Mouse (Mus musculus): ENCODE measurements around the gene Zfp398. TPM values are rescaled to one million over a fixed set of nuclear protein-coding genes. Genes with fewer than 3 reads are reported as not detected.
A peak's percentile ranks its signal among the peaks of the same experiment; 100 is the strongest.

The Zfp398 gene
- total and polyA plus RNA-seq, 3 experiments = 1.5 to 4.6 (median 2.2) TPM

GRCm38 (mm10) chr6:47920447-47921340, 85.2 kb downstream of the Zfp398 start, which contains the start of gene Zfp212 (continued):
- peak; percentile 52 for TF ChIP-seq ELF1 (IDR thresholded peaks at IDR 0.05; ENCODE audit: low read depth, low read length)
- TF ChIP-seq BHLHE40 (IDR thresholded peaks at IDR 0.05; ENCODE audit: low read depth, low read length) = no peak
- TF ChIP-seq MYC (IDR thresholded peaks at IDR 0.05; ENCODE audit: low read depth, low read length) = no peak
- no peak for TF ChIP-seq ZC3H11A (IDR thresholded peaks at IDR 0.05; ENCODE audit: low read depth, low read length)
- no peak for TF ChIP-seq ZKSCAN1 (IDR thresholded peaks at IDR 0.05; ENCODE audit: borderline replicate concordance, low read depth, low read length)
- peak; percentile 38; the same call in 1 of the 2 replicates for TF ChIP-seq GABPA (IDR thresholded peaks at IDR 0.05; ENCODE audit: insufficient replicate concordance, low read depth, low read length)
- TF ChIP-seq ETS1 (conservative IDR thresholded peaks at IDR 0.05; ENCODE audit: low read depth, low read length) = no peak
- TF ChIP-seq PAX5 (IDR thresholded peaks at IDR 0.05; ENCODE audit: low read length) = no peak
- TF ChIP-seq KAT2A (IDR thresholded peaks at IDR 0.05; ENCODE audit: insufficient replicate concordance, low read length) = peak; percentile 50; the same call in 1 of the 2 replicates
- TF ChIP-seq MAX (IDR thresholded peaks at IDR 0.05; ENCODE audit: low read length) = no peak
- no peak for TF ChIP-seq RCOR1 (conservative IDR thresholded peaks at IDR 0.05; ENCODE audit: low read depth, low read length)

Other genes starting within 250 kb of the Zfp398 start
- gene Ezh2, start 240.3 kb upstream of the Zfp398 start, total RNA-seq (2012; rRNA removed) = 66.3 and 90.4 TPM in 2 replicates
- gene Ezh2, start 240.3 kb upstream of the Zfp398 start, total RNA-seq (2014; rRNA removed) = 126 and 154 TPM in 2 replicates
- 124 and 127 TPM in 2 replicates for gene Ezh2, start 240.3 kb upstream of the Zfp398 start, polyA plus RNA-seq (2012; ENCODE audit: insufficient read length, low read depth)
- 186 and 259 TPM in 2 replicates for gene Pdia4, start 22.2 kb upstream of the Zfp398 start, total RNA-seq (2012; rRNA removed)
- gene Pdia4, start 22.2 kb upstream of the Zfp398 start, total RNA-seq (2014; rRNA removed) = 239 and 242 TPM in 2 replicates
- 204 and 205 TPM in 2 replicates for gene Pdia4, start 22.2 kb upstream of the Zfp398 start, polyA plus RNA-seq (2012; ENCODE audit: insufficient read length, low read depth)
- gene Zfp786, start 4.8 kb upstream of the Zfp398 start, total RNA-seq (2012; rRNA removed) = 0.55 and 0.89 TPM in 2 replicates
- gene Zfp786, start 4.8 kb upstream of the Zfp398 start, total RNA-seq (2014; rRNA removed) = 0.30 and 0.36 TPM in 2 replicates
- gene Zfp786, start 4.8 kb upstream of the Zfp398 start, polyA plus RNA-seq (2012; ENCODE audit: insufficient read length, low read depth) = 0.20 and 0.40 TPM in 2 replicates
- 15.0 and 16.2 TPM in 2 replicates for gene Zfp282, start 41.5 kb downstream of the Zfp398 start, total RNA-seq (2012; rRNA removed)
- gene Zfp282, start 41.5 kb downstream of the Zfp398 start, total RNA-seq (2014; rRNA removed) = 10.9 and 12.0 TPM in 2 replicates
- 14.7 and 15.5 TPM in 2 replicates for gene Zfp282, start 41.5 kb downstream of the Zfp398 start, polyA plus RNA-seq (2012; ENCODE audit: insufficient read length, low read depth)
- 5.1 and 5.2 TPM in 2 replicates for gene Zfp212, start 84.8 kb downstream of the Zfp398 start, total RNA-seq (2012; rRNA removed)
- gene Zfp212, start 84.8 kb downstream of the Zfp398 start, total RNA-seq (2014; rRNA removed) = 6.3 TPM in 2 replicates
- 12.1 and 12.3 TPM in 2 replicates for gene Zfp212, start 84.8 kb downstream of the Zfp398 start, polyA plus RNA-seq (2012; ENCODE audit: insufficient read length, low read depth)
- gene Zfp956, start 117.7 kb downstream of the Zfp398 start, total RNA-seq (2012; rRNA removed) = 10.5 and 11.5 TPM in 2 replicates
- 7.8 and 9.0 TPM in 2 replicates for gene Zfp956, start 117.7 kb downstream of the Zfp398 start, total RNA-seq (2014; rRNA removed)
- gene Zfp956, start 117.7 kb downstream of the Zfp398 start, polyA plus RNA-seq (2012; ENCODE audit: insufficient read length, low read depth) = 7.9 and 9.2 TPM in 2 replicates
- 10.9 and 16.5 TPM in 2 replicates for gene Zfp777, start 213.2 kb downstream of the Zfp398 start, total RNA-seq (2012; rRNA removed)
- gene Zfp777, start 213.2 kb downstream of the Zfp398 start, total RNA-seq (2014; rRNA removed) = 5.3 and 7.1 TPM in 2 replicates
- 13.6 and 15.4 TPM in 2 replicates for gene Zfp777, start 213.2 kb downstream of the Zfp398 start, polyA plus RNA-seq (2012; ENCODE audit: insufficient read length, low read depth)

Data from CH12.LX (cell line).